Mouse (Mus musculus) bone marrow, adult 2 months (tissue): ENCODE measurements around the gene Gpr158. TPM values are rescaled to one million over a fixed set of nuclear protein-coding genes. Genes with fewer than 3 reads are reported as not detected.

Experiments used
- H3K27ac ChIP-seq: fragments of 200-500 bp; 2 replicates; pipeline ENCODE4 v1.5.1; 2012; ENCODE audit warnings: low read depth, mild to moderate bottlenecking, control low read depth, inconsistent platforms, low read length; ENCODE audit not compliant: control insufficient read depth, poor library complexity, insufficient read depth
- H3K4me1 ChIP-seq: fragments of 200-500 bp; 2 replicates; pipeline ENCODE4 v1.6.1; 2011; ENCODE audit warnings: low read length; ENCODE audit not compliant: control insufficient read depth, insufficient read depth
- H3K4me3 ChIP-seq: fragments of 200-500 bp; replicated peaks from 2 replicates; pipeline ENCODE3; 2011; ENCODE audit warnings: mild to moderate bottlenecking, low read depth, low read length, control low read depth; ENCODE audit not compliant: control insufficient read depth
- CTCF ChIP-seq: fragments of 200-500 bp; IDR thresholded peaks from 2 replicates; pipeline ENCODE4 v1.5.1; 2011; ENCODE audit warnings: low read length, control low read depth; ENCODE audit not compliant: control insufficient read depth, insufficient read depth
- POLR2A ChIP-seq: fragments of 200-500 bp; IDR thresholded peaks from 2 replicates; pipeline ENCODE4 v1.6.1; 2011; ENCODE audit warnings: low read depth, mild to moderate bottlenecking, control low read depth, low read length, borderline replicate concordance; ENCODE audit not compliant: control insufficient read depth
- WGBS: fragments of 180-500 bp; shearing (Covaris S2); methylation state at CpG from one replicate; pipeline ENCODE4 v1.1.7; 2018; 5-methylcytosine and 5-hydroxymethylcytosine counted together
- polyA plus RNA-seq: library from polyadenylated mRNA; stranded (reverse); fragments of >200 nt; gene quantifications from 2 replicates; pipeline ENCODE4 v1.2.4, GENCODE M21; 2011; ENCODE audit warnings: low replicate concordance; ENCODE audit not compliant: missing spikeins, insufficient read depth, insufficient read length

The Gpr158 gene
- polyA plus RNA-seq: not detected in 2 replicates

DNA sequence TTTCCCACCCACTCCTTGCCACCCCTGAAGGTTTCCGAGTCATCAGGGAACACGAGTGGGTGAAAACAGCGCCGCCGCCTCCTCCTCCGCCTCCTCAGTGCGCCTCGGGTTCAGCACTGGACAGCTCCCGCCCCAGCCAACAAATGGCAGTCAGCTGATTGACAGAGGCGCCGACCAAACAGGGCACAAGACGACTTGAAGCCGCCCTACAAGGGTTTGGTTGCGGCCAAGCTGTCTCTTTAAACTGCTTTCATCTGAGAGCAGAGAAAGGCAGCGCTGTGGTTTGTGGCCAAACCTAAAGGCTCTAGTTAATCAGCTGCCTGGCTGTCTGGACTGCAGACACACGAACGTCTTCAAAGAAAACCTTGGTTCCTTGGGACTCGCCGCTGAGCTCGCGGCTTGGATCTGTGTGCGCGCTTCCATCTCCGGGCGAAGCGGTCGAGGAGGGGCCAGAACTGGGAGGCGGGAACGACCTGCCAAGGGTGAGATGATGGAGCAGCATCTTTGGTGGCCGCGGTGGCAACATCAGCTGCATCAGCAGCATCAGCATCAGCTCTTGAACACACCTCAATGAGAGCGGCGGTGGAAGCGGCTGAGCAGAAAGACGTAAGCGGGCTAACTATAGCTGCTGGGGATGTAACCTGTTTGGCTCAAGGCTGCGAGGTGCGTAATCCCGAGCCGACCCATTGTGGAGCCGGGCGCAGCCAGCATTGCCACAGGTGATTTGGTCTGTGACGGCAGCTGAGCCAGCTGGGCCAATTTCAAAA lies at the start of gene Gpr158:
Gpr158 (plus strand) TSS at position 198 of the 767 bp plus-strand sequence.
- no peak within 1 kb of the TSS for H3K4me3 ChIP-seq
- 9% methylated on average over 43 of the region's 43 CpGs for WGBS
- TF ChIP-seq POLR2A: no peak
- TF ChIP-seq CTCF: no peak

DNA sequence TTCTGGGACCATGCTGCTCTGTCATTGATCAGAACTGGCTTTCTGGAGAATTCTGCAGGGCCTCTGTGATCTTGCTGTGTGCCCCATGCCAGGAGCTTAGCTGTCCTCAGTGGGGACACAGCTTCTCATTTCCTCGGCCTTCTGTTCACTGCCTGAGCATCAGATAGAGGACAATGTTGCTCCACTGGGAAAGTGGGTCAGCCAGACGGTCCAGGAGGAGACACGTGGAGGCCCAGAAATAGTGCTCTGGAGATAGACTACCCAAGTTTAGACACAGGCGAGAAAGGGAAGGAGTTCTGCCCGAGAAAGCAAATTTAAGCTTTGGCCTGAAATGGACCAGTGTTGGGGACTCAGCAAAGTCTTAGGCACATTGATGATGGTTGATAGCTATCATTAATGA lies 23.5 kb upstream of the Gpr158 start:
- Histone ChIP-seq H3K27ac (no peak overlapping the region), H3K4me3 (no peak overlapping the region), H3K4me1 (no peaks in the 10 kb centered on the region)
- TF ChIP-seq CTCF (no peak), POLR2A (no peak)
- WGBS: 75% methylated on average over 5 of the region's 5 CpGs

More for the DNA sequence above, at the start of gene Gpr158:
- H3K4me1 ChIP-seq: no peaks in the 10 kb centered on the region
- H3K27ac ChIP-seq: no peak within 1 kb of the TSS

DNA sequence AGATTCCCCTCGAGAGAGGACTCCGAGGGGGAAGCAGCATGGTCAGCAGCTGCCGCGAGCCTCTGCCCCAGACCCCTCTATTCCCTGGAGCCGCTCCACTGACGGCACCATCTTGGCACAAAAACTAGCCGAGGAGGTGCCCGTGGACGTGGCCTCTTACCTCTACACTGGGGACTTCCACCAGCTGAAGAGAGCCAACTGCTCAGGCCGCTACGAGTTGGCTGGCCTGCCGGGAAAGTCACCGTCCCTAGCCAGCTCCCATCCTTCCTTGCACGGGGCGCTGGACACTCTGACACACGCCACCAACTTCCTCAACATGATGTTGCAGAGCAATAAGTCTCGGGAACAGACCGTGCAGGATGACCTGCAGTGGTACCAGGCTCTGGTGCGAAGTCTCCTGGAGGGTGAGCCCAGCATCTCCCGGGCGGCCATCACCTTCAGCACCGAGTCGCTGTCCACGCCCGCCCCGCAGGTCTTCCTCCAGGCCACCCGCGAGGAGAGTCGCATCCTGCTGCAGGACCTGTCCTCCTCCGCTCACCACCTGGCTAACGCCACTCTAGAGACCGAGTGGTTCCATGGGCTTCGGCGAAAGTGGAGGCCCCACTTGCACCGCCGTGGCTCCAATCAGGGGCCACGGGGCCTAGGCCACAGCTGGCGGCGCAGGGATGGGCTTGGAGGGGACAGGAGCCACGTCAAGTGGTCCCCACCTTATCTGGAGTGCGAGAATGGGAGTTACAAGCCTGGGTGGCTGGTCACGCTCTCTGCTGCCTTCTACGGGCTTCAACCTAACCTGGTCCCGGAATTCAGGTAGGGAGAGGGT lies 1.2 kb downstream of the Gpr158 start:
- H3K4me3 ChIP-seq: no peak overlapping the region
- TF ChIP-seq CTCF (no peak), POLR2A (no peak)
- no peak overlapping the region for H3K27ac ChIP-seq
- WGBS: 17% methylated on average over 44 of the region's 44 CpGs
- no peaks in the 10 kb centered on the region for H3K4me1 ChIP-seq

DNA sequence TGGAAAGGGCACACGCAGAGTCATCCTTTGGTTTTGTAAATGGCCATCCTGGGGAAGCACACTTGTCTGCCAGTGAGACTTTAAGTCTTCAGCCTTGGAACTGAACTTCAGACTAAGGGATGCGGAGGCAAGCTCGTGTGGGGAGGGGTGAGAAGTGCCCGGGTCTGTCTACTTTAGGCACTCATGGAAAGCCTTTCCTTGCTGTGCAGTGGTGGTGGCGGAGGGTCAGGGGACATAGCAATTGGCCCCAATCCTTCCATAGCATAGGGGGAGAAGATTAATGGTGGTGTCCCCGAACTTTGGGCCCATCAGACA lies 1.8 kb downstream of the Gpr158 start:
- Histone ChIP-seq H3K4me1 (no peaks in the 10 kb centered on the region), H3K4me3 (no peak overlapping the region), H3K27ac (no peak overlapping the region)
- TF ChIP-seq CTCF: no peak
- TF ChIP-seq POLR2A: no peak
- 42% methylated on average over 6 of the region's 6 CpGs for WGBS

DNA sequence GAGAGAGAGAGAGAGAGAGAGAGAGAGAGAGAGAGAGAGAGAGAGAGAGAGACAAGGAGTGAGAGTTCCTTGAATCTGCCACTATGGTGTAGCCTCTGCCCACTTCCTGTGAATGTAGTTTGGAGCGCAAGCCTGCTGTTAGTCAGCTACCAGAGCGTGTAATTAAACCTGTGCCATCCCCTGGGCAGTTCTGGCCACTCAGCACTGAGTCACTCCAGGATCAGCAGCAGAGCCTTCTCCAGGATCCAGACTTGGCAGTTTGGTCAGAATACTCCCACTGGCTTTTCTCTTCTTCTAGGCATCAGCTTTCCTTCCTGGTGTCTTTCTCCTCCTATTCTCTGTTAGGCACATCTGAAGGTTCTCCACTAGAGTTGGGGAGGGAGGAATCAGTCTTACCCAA lies 2.2 kb downstream of the Gpr158 start:
- WGBS: 48% methylated on average over 2 of the region's 2 CpGs
- H3K27ac ChIP-seq: no peak overlapping the region
- H3K4me3 ChIP-seq: no peak overlapping the region
- H3K4me1 ChIP-seq: no peaks in the 10 kb centered on the region
- TF ChIP-seq POLR2A (no peak), CTCF (no peak)

DNA sequence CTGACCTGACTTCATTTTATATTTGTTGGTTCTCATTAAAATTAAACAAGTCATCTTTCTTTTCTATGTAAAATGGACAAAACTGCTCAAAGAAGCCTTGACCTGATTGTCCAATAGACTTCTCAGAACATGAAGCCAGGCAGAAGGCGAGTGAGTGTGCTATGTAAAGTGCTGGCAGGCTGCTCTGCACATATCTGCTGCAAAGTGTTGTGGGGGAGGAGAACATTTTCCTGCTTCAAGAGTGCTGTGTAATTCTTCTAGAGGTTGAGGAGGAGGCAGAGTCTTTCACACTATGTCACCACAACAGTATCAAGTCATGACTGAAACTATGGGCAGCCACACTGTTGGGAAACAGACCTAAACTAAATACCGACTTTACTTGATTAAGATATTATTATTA lies 12.2 kb downstream of the Gpr158 start:
- H3K4me3 ChIP-seq: no peak overlapping the region
- H3K4me1 ChIP-seq: no peaks in the 10 kb centered on the region
- WGBS: 67% methylated on average over 2 of the region's 2 CpGs
- TF ChIP-seq POLR2A (no peak), CTCF (no peak)
- no peak overlapping the region for H3K27ac ChIP-seq

DNA sequence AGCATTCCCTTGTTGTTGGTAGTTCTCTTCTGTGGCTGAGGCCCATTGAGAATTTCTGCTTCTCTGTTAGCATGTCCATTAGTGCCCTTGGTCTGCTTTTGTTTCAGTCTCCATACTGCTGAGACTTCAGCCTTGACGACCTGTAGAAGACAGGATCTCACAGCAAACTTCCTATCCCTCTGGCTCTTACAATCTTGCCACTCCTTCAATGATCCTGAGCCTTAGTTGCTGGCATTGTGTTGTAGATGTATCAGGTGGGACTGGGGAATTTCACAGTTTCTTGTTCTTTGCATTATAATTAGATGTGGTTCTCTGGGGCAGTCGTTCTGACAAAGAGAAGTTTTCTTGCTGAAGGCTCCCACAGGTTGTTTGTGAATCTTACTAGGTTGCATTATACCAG lies 25.4 kb downstream of the Gpr158 start:
- Histone ChIP-seq H3K4me1 (no peaks in the 10 kb centered on the region), H3K4me3 (no peak overlapping the region), H3K27ac (no peak overlapping the region)
- 9% methylated on average over 2 of the region's 2 CpGs for WGBS
- TF ChIP-seq CTCF (no peak), POLR2A (no peak)

DNA sequence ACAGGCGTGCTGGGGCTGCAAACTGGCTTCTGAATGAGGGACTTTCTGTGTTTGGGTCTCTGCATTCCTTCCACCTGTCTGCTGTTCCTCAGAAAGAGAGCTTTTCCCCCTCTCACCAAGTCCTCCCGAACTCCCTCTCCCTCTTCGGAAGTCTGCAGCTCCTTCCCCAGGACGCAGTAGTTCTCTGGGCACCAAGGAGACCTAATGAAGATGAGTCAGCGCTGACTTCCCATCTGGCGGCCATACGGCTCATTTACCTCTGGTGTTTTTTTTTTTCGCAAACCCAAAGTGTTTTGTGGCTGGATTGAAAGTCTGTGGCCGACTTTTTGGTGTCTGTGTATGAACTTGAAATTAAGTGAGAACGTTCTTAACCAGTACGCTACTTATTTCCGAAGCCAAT lies 30.0 kb downstream of the Gpr158 start:
- 81% methylated on average over 12 of the region's 12 CpGs for WGBS
- no peak for TF ChIP-seq CTCF
- TF ChIP-seq POLR2A: no peak
- Histone ChIP-seq H3K4me3 (no peak overlapping the region), H3K4me1 (no peaks in the 10 kb centered on the region), H3K27ac (no peak overlapping the region)

DNA sequence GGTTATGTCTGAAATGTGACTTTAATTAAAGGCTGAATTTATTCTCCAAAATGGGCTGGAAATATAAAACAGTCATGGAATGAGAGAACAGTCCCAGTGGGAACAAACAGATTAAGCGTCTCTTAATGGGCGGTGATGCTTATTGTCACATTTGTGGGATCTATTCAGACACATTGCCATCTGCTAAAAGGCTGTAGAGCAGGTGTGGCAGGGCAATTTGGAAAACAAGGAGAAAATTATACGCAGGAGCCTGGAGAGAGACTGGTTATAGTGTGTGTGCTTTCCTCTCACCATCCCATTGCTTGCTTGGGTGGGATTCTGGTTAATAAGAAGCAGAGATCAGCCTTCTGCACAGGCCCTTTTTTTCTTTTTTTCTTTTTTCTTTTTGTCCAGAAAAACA lies 32.3 kb downstream of the Gpr158 start:
- WGBS: 87% methylated on average over 3 of the region's 3 CpGs
- TF ChIP-seq POLR2A: no peak
- Histone ChIP-seq H3K4me3 (no peak overlapping the region), H3K27ac (no peak overlapping the region), H3K4me1 (no peaks in the 10 kb centered on the region)
